Mouse (Mus musculus) 3134 (cell line): Measurements from ENCODE around the gene Emc8.

Experiments used
- DNase-seq: peaks from one replicate; pipeline ENCODE4 v3.0.0-alpha.2; 2011; ENCODE audit warnings: low spot score; ENCODE audit not compliant: insufficient read length; ENCODE audit errors: extremely low read depth

Gene Emc8

GRCm38 (mm10) chr8:120644663-120645062 lies 23.7 kb downstream of the Emc8 start:
- DNase-seq = peak; percentile 86

DNA sequence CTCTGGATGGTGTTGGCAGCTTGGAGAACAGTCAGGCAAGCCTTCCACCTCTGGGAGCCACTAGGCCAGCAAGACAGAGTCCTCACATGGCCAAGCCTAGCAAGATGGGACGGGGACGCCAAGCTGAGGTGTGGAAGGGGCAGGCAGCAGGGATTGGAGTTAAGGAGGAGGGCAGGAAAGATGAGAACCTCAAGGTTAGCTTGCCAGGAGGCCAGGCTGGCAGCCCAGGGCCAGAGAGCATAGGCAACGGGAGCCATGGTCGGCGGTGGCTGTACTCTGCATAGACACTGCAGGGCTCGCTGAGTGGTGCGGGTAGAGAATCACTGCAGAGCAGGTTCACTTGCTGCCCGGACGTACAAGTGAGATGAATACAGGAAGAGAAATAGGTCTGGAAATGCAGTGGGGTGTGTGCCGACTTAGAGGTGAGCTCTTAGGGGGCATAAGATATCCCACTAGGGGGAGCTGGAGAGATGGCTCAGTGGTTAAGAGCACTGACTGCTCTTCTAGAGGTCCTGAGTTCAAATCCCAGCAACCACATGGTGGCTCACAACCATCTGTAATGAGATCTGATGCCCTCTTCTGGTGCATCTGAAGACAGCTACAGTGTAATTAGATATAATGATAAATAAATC lies 26.2 kb downstream of the Emc8 start:
- DNase-seq = no peak

DNA sequence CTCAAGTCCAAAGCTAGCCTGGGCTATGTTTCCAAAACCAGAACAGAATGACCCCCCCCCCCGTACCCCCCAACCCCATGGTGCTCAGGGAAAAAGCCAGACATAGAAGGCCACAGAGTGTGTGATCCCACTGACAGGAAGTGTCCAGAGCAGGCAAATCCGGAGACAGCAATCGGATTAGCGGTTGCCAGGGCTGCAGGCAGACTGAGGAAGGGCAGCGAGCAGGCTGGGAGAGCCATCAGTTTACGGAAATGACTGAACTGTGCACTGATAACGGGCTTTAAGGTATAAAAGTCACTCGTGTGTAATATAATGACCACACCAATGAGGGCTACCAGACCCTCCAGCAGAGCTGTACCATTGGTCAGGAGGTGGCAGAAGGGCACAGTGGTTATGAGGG lies 27.1 kb downstream of the Emc8 start:
- DNase-seq = no peak

GRCm38 (mm10) chr8:120634329-120634839 lies 34.0 kb downstream of the Emc8 start:
- DNase-seq = peak; percentile 85

GRCm38 (mm10) chr8:120633665-120634271 lies 34.6 kb downstream of the Emc8 start:
- DNase-seq = peak; percentile 75

DNA sequence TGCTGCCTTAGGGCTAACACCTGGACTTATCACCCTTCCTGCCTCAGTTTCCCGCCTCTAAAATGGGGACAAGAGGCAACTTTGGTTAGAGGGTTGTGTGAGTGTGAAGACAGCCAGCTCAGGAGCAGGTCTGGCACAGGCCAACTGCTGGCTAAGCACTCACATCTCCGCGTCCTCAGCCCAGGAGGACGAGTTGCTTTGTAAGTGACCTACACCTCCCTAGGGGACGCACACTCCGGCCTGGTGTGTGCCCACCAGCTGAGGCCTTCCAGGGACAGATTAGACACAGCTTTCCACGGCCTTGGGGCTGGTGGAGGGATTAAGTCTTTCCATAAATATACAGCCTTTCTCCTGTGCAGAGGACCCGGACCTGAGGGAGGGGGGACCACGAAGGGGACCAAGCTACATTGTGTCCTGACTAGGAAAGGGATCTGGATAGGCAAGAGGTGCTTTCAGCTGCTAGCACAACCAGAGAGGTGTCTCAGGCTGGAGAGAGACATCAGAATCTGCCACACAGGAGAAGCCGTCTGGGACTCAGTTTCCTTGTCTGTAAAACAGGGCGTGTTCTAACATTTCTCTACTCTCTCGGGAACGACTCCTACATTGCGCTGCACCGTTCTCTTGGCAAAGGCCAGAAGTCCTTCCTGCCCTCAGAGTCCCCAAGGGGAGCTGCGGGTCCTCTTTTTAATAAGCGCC lies 35.3 kb downstream of the Emc8 start:
- DNase-seq = peak; percentile 53

- DNase-seq = peak; percentile 81
Measured at GRCm38 (mm10) chr8:120631441-120632375, 36.7 kb downstream of the Emc8 start.

GRCm38 (mm10) chr8:120630848-120631247 lies 37.5 kb downstream of the Emc8 start:
- no peak for DNase-seq

GRCm38 (mm10) chr8:120630031-120630430 lies 38.3 kb downstream of the Emc8 start:
- no peak for DNase-seq

DNA sequence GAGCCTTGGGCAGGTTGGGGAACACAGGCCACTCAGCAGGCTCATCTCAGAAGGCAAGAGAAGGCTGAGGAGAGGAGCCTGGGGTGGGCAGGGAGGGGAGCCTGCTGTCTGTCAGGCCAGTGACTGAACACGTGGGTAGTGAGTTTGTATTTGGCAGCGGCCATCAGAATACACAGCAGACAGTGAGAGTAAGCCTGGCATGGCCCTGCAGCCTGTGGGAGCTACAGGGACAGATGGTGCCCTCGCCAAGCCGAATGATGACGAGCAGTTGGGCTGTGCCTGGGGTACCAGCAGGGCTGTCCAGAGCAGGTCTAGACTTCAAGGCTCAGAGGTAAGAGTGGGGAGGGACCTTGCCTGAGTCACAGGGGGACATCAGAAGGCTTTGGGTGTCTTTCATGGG lies 41.1 kb downstream of the Emc8 start:
- no peak for DNase-seq

GRCm38 (mm10) chr8:120626461-120626860 lies 41.9 kb downstream of the Emc8 start:
- no peak for DNase-seq

- DNase-seq = no peak
Measured at GRCm38 (mm10) chr8:120623608-120624007, 44.8 kb downstream of the Emc8 start.

GRCm38 (mm10) chr8:120622161-120622560 lies 46.2 kb downstream of the Emc8 start:
- DNase-seq = no peak

DNA sequence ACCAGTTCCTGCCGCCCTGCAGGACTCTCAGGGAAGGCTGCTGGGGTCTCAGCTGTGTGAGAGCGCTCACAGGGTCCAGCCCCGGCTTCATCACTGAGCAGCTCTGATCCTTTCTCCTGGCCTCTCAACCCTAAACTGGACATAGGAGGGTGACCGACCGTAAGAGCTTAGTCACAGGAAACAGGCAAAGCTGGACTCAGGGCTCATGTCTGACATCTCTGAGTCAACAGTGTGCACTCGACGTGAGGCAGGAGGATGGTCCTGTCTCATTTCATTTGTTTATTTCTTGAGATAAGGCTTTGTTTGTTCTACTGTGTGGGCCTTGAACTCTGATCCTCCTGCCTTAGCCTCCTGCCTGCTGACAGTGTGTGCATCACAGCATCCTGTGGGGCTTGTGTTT lies 47.9 kb downstream of the Emc8 start:
- DNase-seq = peak; percentile 25

DNA sequence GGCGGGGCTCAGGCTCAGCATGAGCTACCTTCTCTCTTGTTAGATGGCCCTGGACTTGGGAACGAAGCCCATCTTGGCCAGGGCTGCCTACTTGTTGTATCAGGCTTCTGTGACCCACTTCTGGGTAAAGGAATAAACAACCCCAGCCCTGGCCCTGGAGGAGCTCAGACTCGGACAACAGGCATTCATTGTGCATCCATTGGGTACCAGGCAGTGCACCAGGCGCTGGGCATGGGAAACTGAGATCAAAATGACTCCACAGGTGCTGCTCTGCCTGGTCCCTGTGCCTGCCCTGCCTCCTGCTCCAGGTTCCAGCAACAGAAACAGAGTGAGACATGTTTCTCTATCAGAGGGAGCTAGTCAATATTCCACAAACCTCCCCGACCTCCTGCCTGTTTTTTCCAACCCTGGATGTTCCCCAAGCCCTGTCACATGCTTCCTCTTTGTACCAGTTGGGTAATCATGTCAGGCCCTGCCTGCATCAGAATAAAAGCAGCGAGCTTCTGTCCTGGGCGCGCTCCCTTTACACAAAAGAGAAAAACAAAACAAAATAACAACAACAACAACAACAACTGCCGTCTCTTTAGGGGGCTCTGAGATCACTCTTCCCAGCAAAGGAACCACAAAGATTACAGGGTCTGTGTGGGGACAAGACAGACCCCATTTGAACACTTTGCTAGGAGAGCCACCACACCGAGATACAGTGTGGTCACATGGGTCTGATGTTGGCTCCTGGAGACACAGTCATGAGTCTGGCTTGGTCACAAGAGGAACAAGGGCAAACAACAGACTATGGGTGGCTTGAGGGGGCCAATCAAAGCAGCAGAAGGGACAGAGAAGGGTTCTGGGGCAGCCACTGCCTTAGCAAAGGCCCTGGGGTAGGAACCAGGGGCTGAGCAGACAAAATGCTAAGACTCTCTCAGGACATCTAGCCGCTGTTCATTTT lies 48.9 kb downstream of the Emc8 start:
- DNase-seq = no peak

- DNase-seq = no peak
Measured at GRCm38 (mm10) chr8:120618110-120618509, 50.3 kb downstream of the Emc8 start.

DNA sequence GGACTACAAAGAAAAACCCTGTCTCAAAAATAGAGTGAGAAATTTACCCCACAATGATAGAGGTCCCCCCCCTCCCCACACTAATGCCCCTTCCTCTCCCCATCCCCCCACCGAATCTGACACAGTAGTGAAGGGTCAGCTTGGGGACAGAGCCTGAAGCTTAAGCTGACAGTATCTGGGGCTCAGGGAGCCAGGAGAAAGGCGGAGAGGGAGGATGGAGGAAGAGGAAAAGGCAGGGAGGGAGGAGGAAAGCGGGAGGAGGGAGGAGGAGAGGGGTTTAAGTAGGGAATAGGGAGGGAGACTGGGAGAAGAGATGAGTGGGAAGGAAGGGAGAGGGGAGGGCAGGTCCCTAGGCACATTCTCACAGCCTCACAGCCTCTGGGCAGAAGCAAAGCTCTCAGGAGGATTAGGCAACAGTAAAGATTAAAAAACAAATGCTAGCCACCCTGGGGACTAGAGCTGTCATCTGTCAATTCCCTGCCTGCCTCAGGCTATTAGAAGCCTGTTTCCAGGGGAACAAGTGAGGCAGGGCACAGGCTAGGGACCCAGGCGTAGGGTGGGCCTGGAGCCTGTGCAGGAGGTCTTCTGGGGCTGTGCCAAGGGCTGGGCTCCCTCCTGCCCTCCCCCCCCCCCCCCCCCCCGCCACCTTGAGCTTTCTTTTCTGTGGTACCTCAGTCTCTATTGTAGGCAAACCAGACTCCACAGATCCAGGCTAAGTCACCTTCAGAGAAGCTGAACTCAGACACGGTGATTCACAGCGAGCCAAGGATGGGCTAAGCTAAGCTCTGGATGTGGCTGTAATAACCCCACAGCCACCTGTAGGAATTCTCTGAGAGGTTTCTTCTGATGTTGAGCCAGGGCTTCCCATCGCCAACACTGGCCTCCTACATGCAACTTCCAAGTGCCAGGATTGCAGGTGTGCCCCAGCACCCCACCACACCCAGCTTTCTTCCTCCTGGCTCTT lies 51.4 kb downstream of the Emc8 start:
- no peak for DNase-seq

GRCm38 (mm10) chr8:120614491-120614890 lies 53.9 kb downstream of the Emc8 start:
- DNase-seq = no peak

DNA sequence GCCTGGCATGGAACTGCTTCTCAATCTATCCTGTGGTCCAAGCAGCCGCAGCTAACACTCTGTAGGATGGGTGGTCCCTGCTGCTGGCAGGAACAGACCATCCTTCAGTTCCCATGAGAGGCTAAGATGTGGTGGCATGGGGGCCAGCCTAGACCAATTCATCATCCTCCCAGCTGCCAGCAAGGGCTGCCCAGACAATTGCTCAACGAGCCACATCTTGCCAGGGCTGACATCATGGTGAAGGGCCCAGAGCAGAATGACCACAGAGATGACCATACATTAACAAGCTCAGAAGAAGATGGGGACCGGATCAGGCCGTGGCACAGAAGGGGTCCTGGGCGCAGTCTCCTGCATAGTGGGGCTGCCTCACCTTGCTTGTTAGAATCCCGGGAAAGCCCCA lies 57.5 kb downstream of the Emc8 start:
- DNase-seq = peak; percentile 61
